Mouse (Mus musculus) limb, embryonic 10.5 days (tissue): ENCODE measurements around the gene 4933403O08Rik. TPM values are rescaled to one million over a fixed set of nuclear protein-coding genes. Genes with fewer than 3 reads are reported as not detected.

Experiments used
- DNase-seq: peaks from one replicate; pipeline ENCODE4 v3.0.0-alpha.2; 2017; ENCODE audit warnings: low spot score
- H3K27ac ChIP-seq: fragments of 300-500 bp; sonication (generic); 2 replicates; pipeline ENCODE4 v1.5.1; 2016; ENCODE audit warnings: mild to moderate bottlenecking
- H3K27me3 ChIP-seq: fragments of 300-500 bp; sonication (generic); 2 replicates; pipeline ENCODE4 v1.6.1; 2016; ENCODE audit warnings: low read depth, mild to moderate bottlenecking; ENCODE audit not compliant: poor library complexity, severe bottlenecking
- H3K36me3 ChIP-seq: fragments of 300-500 bp; sonication (generic); 2 replicates; pipeline ENCODE4 v1.6.1; 2016; ENCODE audit warnings: mild to moderate bottlenecking, moderate library complexity
- H3K4me1 ChIP-seq: fragments of 300-500 bp; sonication (generic); 2 replicates; pipeline ENCODE4 v1.6.1; 2016
- H3K4me3 ChIP-seq: fragments of 300-500 bp; sonication (generic); 2 replicates; pipeline ENCODE4 v1.5.1; 2016; ENCODE audit warnings: mild to moderate bottlenecking, moderate library complexity
- H3K9me3 ChIP-seq: fragments of 300-500 bp; sonication (generic); replicated peaks from 2 replicates; pipeline ENCODE4 v1.6.1; 2016; ENCODE audit warnings: mild to moderate bottlenecking
- WGBS: fragments of 180-500 bp; shearing (Covaris S2); methylation state at CpG from one replicate; pipeline ENCODE4 v1.1.7; 2016; 5-methylcytosine and 5-hydroxymethylcytosine counted together
- polyA plus RNA-seq: library from polyadenylated mRNA; unstranded; fragments of >200 nt; fragmentation: Nextera tagmentation; extraction: Ambion mirVana; gene quantifications from 2 replicates; pipeline ENCODE4 v1.2.1, GENCODE M21; 2016

Gene 4933403O08Rik
- polyA plus RNA-seq, result not detected in 2 replicates

DNA sequence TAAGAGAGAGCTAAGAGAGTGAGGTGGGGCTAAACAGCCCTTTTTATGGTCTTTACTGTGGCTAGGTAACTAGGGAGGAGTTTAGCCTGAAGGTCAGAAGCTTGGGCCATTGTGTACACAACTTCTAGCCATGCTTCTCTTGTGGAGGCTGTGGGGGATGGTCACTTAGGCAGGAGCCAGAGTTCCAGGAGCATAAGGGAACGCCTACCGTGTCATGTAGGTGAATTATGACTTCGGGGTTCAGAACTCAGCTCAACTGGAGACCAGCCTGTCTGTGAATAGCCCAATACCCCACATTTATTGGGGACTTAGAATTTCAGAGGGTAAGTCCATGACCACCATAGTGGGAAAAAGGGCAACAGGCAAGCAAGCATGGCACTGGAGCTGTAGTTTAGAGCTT, at the start of gene 4933403O08Rik:
Gene 4933403O08Rik, plus strand, starts transcription at position 301 of the 400 bp plus-strand sequence.
- 90% methylated on average over 3 of the region's 3 CpGs for WGBS
- Histone ChIP-seq H3K27ac (no peak within 1 kb of the TSS), H3K4me1 (no peaks in the 10 kb centered on the region), H3K9me3 (no peaks in the 10 kb centered on the region), H3K27me3 (no peaks in the 10 kb centered on the region), H3K36me3 (no peaks in the 10 kb centered on the region), H3K4me3 (no peak within 1 kb of the TSS)
- DNase-seq, result no peak

DNA sequence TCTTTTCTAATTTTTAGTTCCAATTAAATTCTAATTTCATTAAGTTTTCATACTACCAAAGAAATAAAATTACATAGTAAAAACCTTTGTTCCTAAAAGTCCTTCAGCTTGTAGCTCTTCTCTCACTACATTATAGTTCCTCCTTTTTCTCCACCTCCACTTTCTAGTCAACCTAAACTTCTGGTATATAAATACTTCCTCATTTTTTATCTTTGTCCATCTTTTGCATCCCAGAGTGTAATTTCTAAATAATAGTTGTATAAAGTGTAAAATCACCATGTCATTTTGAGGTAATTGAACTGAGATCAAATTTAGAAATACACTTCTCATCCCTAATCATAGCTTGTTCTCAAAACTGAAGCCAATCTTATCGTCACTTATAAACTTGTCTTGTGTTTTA, 4.1 kb downstream of the 4933403O08Rik start:
- Histone ChIP-seq H3K27me3 (no peaks in the 10 kb centered on the region), H3K36me3 (no peaks in the 10 kb centered on the region), H3K4me3 (no peak overlapping the region), H3K27ac (no peak overlapping the region), H3K4me1 (no peaks in the 10 kb centered on the region), H3K9me3 (no peaks in the 10 kb centered on the region)
- 91% methylated on average over 1 of the region's 1 CpGs for WGBS
- DNase-seq, result no peak

DNA sequence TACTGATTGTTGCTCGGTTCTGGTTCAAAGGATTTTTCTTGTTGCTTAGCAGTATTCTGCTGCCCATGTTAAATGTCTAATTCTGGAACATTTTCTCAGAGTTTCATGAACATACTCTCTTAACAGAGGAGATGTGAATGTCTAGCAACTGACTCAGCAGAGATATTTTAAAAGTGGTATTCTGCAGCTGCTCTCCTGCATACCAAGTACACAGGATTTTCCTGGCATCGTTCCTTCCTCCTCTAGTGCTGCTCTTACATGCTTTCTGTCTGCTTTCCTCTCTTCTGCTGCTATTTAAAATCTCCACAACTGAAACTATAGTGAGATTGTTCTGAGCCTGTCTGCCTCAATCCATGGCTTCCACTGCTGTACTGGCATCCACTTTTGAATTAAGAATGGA, 16.7 kb downstream of the 4933403O08Rik start:
- no peaks in the 10 kb centered on the region for H3K9me3 ChIP-seq
- 95% methylated on average over 2 of the region's 2 CpGs for WGBS
- no peaks in the 10 kb centered on the region for H3K27me3 ChIP-seq
- no peaks in the 10 kb centered on the region for H3K36me3 ChIP-seq
- H3K4me3 ChIP-seq, result no peak overlapping the region
- H3K27ac ChIP-seq, result no peak overlapping the region
- H3K4me1 ChIP-seq, result no peaks in the 10 kb centered on the region
- no peak for DNase-seq

DNA sequence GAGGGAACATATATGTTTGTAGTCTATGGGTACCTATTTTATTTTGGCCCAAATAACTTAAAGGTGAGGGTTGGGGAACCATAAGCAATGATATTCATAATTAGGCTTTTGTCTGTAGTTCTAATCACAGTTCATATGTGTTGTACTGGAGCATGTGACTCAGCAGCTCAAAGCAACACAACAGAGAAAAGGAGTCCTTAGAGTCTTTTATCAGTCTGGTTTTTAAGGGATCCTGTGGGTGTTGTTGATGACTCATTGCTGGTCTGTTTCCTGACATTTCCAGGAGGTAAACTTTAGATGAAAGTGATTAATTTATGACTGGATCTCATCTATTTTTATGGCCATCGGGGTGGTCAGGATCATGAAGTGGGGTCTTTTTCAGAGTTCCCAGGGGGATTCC, 34.7 kb downstream of the 4933403O08Rik start:
- 73% methylated on average over 1 of the region's 1 CpGs for WGBS
- no peaks in the 10 kb centered on the region for H3K27me3 ChIP-seq
- no peak overlapping the region for H3K27ac ChIP-seq
- H3K4me1 ChIP-seq, result no peaks in the 10 kb centered on the region
- H3K9me3 ChIP-seq, result no peaks in the 10 kb centered on the region
- no peaks in the 10 kb centered on the region for H3K36me3 ChIP-seq
- no peak for DNase-seq
- H3K4me3 ChIP-seq, result no peak overlapping the region

Other genes starting within 250 kb of the 4933403O08Rik start
- 0.63 and 1.4 TPM in 2 replicates for gene Tex16, start 228.0 kb upstream of the 4933403O08Rik start, polyA plus RNA-seq
- gene Apool, start 72.3 kb downstream of the 4933403O08Rik start, polyA plus RNA-seq, result 70.5 and 80.3 TPM in 2 replicates
- gene Satl1, start 167.7 kb downstream of the 4933403O08Rik start, polyA plus RNA-seq, result not detected in 2 replicates